Mouse (Mus musculus): Measurements from ENCODE around the gene Stom. TPM values are rescaled to one million over a fixed set of nuclear protein-coding genes. Genes with fewer than 3 reads are reported as not detected.

Stom gene
- total RNA-seq, 2 experiments from 2014 or later, result 8.6 to 8.7 TPM

- DNase-seq, result no peak
Measured at GRCm38 (mm10) chr2:35318405-35318804, 18.4 kb downstream of the Stom start.

GRCm38 (mm10) chr2:35317604-35318003, 19.2 kb downstream of the Stom start:
- DNase-seq, result no peak

GRCm38 (mm10) chr2:35314300-35314699, 22.5 kb downstream of the Stom start:
- DNase-seq, result no peak

GRCm38 (mm10) chr2:35309906-35310493, 26.8 kb downstream of the Stom start:
- no peak for DNase-seq

- DNase-seq, result no peak
Measured at GRCm38 (mm10) chr2:35308166-35308565, 28.6 kb downstream of the Stom start.

GRCm38 (mm10) chr2:35302049-35302885, 34.5 kb downstream of the Stom start:
- DNase-seq, result no peak

- DNase-seq, result no peak
Measured at GRCm38 (mm10) chr2:35299437-35299836, 37.3 kb downstream of the Stom start.

- DNase-seq, result peak; percentile 69 to 76
Measured at GRCm38 (mm10) chr2:35297703-35298332, 39.0 kb downstream of the Stom start.

GRCm38 (mm10) chr2:35293291-35293690, 43.5 kb downstream of the Stom start:
- DNase-seq, result no peak

- no peak for DNase-seq
Measured at GRCm38 (mm10) chr2:35292700-35293099, 44.1 kb downstream of the Stom start.

GRCm38 (mm10) chr2:35291856-35292255, 44.9 kb downstream of the Stom start:
- no peak for DNase-seq

GRCm38 (mm10) chr2:35288758-35289635, 47.8 kb downstream of the Stom start:
- DNase-seq, result peak; percentile 72 to 79

GRCm38 (mm10) chr2:35287017-35287620, 49.7 kb downstream of the Stom start:
- no peak for DNase-seq

- DNase-seq, result no peak
Measured at GRCm38 (mm10) chr2:35285209-35285608, 51.6 kb downstream of the Stom start.

- DNase-seq, result no peak
Measured at GRCm38 (mm10) chr2:35283997-35284396, 52.8 kb downstream of the Stom start.

- DNase-seq, result no peak
Measured at GRCm38 (mm10) chr2:35282214-35282613, 54.6 kb downstream of the Stom start.

GRCm38 (mm10) chr2:35280001-35280400, 56.8 kb downstream of the Stom start:
- DNase-seq, result no peak

GRCm38 (mm10) chr2:35278371-35279210, 58.2 kb downstream of the Stom start:
- no peak for DNase-seq

- no peak for DNase-seq
Measured at GRCm38 (mm10) chr2:35277686-35278085, 59.1 kb downstream of the Stom start.

- peak; percentile 41 to 63 for DNase-seq
Measured at GRCm38 (mm10) chr2:35273536-35273935, 63.2 kb downstream of the Stom start.

- no peak for DNase-seq
Measured at GRCm38 (mm10) chr2:35272881-35273280, 63.9 kb downstream of the Stom start.
